Mouse (Mus musculus) cerebral cortex, adult 2 months (tissue): Measurements from ENCODE around the gene Magi1.

Experiments
- WGBS: fragments of 180-500 bp; shearing (Covaris S2); methylation state at CpG from one replicate; pipeline ENCODE4 v1.1.7; 2018; 5-methylcytosine and 5-hydroxymethylcytosine counted together

Magi1 gene

GRCm38 (mm10) chr6:94060621-94061213 lies 223.0 kb downstream of the Magi1 start:
- WGBS, result 92% methylated on average over 7 of the region's 7 CpGs

- 91% methylated on average over 2 of the region's 2 CpGs for WGBS
Observed at GRCm38 (mm10) chr6:94059090-94059489, 224.6 kb downstream of the Magi1 start.

GRCm38 (mm10) chr6:94053920-94054319 lies 229.8 kb downstream of the Magi1 start:
- WGBS, result 11% methylated on average over 1 of the region's 1 CpGs

GRCm38 (mm10) chr6:94045180-94045579 lies 238.5 kb downstream of the Magi1 start:
- 85% methylated on average over 4 of the region's 4 CpGs for WGBS

- 72% methylated on average over 7 of the region's 7 CpGs for WGBS
Observed at GRCm38 (mm10) chr6:94043461-94043860, 240.3 kb downstream of the Magi1 start.

GRCm38 (mm10) chr6:94040093-94040492 lies 243.6 kb downstream of the Magi1 start:
- 66% methylated on average over 2 of the region's 2 CpGs for WGBS

- WGBS, result 98% methylated on average over 3 of the region's 3 CpGs
Observed at GRCm38 (mm10) chr6:94038897-94039296, 244.8 kb downstream of the Magi1 start.

GRCm38 (mm10) chr6:94036554-94036953 lies 247.2 kb downstream of the Magi1 start:
- WGBS, result 78% methylated on average over 7 of the region's 7 CpGs

- WGBS, result 91% methylated on average over 9 of the region's 9 CpGs
Observed at GRCm38 (mm10) chr6:94026361-94026760, 257.4 kb downstream of the Magi1 start.

- WGBS, result 95% methylated on average over 5 of the region's 5 CpGs
Observed at GRCm38 (mm10) chr6:94022437-94022836, 261.3 kb downstream of the Magi1 start.

GRCm38 (mm10) chr6:94021239-94021962 lies 262.3 kb downstream of the Magi1 start:
- 77% methylated on average over 8 of the region's 8 CpGs for WGBS

GRCm38 (mm10) chr6:94020566-94020965 lies 263.2 kb downstream of the Magi1 start:
- 79% methylated on average over 4 of the region's 4 CpGs for WGBS

GRCm38 (mm10) chr6:94019935-94020334 lies 263.8 kb downstream of the Magi1 start:
- 96% methylated on average over 4 of the region's 4 CpGs for WGBS

- WGBS, result 21% methylated on average over 2 of the region's 2 CpGs
Observed at GRCm38 (mm10) chr6:94013761-94014160, 270.0 kb downstream of the Magi1 start.

- WGBS, result 78% methylated on average over 5 of the region's 5 CpGs
Observed at GRCm38 (mm10) chr6:94011947-94012346, 271.8 kb downstream of the Magi1 start.

GRCm38 (mm10) chr6:94011521-94011920 lies 272.2 kb downstream of the Magi1 start:
- 84% methylated on average over 6 of the region's 6 CpGs for WGBS

- WGBS, result 72% methylated on average over 4 of the region's 4 CpGs
Observed at GRCm38 (mm10) chr6:94008577-94008976, 275.1 kb downstream of the Magi1 start.

- 73% methylated on average over 2 of the region's 2 CpGs for WGBS
Observed at GRCm38 (mm10) chr6:94003586-94003985, 280.1 kb downstream of the Magi1 start.

GRCm38 (mm10) chr6:93996841-93997485 lies 286.8 kb downstream of the Magi1 start:
- WGBS, result 61% methylated on average over 8 of the region's 8 CpGs

GRCm38 (mm10) chr6:93987561-93987960 lies 296.2 kb downstream of the Magi1 start:
- 66% methylated on average over 3 of the region's 3 CpGs for WGBS

GRCm38 (mm10) chr6:93985111-93985510 lies 298.6 kb downstream of the Magi1 start:
- 57% methylated on average over 9 of the region's 9 CpGs for WGBS

- 89% methylated on average over 3 of the region's 3 CpGs for WGBS
Observed at GRCm38 (mm10) chr6:93983551-93983950, 300.2 kb downstream of the Magi1 start.

GRCm38 (mm10) chr6:93981211-93981610 lies 302.5 kb downstream of the Magi1 start:
- WGBS, result 63% methylated on average over 8 of the region's 8 CpGs
